Mouse (Mus musculus) brown adipose tissue, adult 24 weeks (tissue): Measurements from ENCODE around the gene Pnpla6. TPM values are rescaled to one million over a fixed set of nuclear protein-coding genes. Genes with fewer than 3 reads are reported as not detected.
A peak's percentile ranks its signal among the peaks of the same experiment; 100 is the strongest.

Source experiments
- H3K27ac ChIP-seq: fragments of 200-500 bp; replicated peaks from 2 replicates; pipeline ENCODE4 v1.5.1; 2012; ENCODE audit warnings: low read depth, mild to moderate bottlenecking, low read length
- H3K4me1 ChIP-seq: fragments of 200-500 bp; 2 replicates; pipeline ENCODE4 v1.6.1; 2012; ENCODE audit warnings: low read length, mixed read lengths; ENCODE audit not compliant: control insufficient read depth, insufficient read depth, insufficient read length
- H3K4me3 ChIP-seq: fragments of 200-500 bp; 2 replicates; pipeline ENCODE4 v1.5.1; 2012; ENCODE audit warnings: low read depth, mild to moderate bottlenecking, low read length, moderate library complexity; ENCODE audit not compliant: insufficient read depth
- polyA plus RNA-seq: library from polyadenylated mRNA; stranded (reverse); fragments of >200 nt; gene quantifications from 2 replicates; pipeline ENCODE4 v1.2.4, GENCODE M21; 2012; ENCODE audit not compliant: missing spikeins, insufficient read depth, insufficient read length

The Pnpla6 gene
- polyA plus RNA-seq, 1 experiment = 11.3 TPM

DNA sequence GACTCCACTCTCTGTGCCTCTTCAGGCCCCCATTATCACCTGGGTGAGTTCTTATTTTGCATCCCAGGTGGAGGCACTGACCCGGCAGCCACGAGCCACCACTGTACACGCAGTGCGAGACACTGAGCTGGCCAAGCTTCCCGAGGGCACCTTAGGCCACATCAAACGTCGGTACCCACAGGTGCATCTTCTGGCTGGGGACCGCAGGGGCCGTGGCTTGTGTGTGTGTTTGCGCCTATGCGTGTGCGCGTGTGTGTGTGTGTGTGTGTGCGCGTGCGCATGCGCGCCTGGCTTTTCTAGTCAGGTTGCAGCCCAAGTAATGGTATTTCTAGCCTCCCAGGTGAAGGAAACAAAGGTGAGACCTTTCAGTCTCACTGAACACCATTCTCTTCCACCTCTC lies 16.8 kb downstream of the Pnpla6 start:
- no peak overlapping the region for H3K4me3 ChIP-seq
- H3K4me1 ChIP-seq = no peaks in the 10 kb centered on the region
- H3K27ac ChIP-seq = no peak overlapping the region

DNA sequence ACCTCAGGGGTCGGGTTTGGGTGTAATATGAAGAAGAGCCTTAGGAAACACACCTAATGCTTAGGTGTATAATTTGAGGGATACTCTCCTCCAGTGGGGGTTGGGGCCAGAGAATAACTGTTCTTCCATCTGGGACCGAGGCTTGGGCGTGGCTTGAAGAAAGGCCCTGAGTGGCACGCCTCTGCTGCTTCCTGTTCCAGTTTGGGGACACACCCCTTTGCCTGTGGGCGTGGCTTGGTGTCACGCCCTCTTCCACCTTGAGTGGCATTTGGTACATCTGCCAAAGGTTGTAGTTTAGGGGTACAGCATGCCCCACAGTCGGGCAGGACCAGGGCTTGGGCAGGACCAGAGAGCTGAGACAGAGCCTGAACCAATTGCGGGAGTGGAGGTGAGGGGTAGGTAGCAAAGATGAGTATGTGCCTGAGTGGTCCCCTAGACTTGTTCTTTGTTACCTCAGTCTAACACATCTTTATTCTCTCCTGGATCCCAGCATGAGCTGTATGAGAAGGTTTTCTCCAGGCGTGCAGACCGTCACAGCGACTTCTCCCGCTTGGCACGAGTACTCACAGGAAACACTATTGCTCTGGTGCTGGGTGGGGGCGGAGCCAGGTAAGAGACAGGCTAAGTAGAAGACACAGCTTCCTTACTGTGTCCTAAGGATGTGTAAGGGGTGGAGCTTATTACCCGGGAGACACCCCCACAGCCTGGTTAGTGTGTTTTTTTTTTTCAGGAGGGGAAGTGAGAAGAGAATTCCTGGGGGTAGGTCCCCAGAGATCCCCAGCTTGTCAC lies 21.1 kb downstream of the Pnpla6 start:
- H3K4me3 ChIP-seq = no peak overlapping the region
- no peak overlapping the region for H3K27ac ChIP-seq
- no peaks in the 10 kb centered on the region for H3K4me1 ChIP-seq

DNA sequence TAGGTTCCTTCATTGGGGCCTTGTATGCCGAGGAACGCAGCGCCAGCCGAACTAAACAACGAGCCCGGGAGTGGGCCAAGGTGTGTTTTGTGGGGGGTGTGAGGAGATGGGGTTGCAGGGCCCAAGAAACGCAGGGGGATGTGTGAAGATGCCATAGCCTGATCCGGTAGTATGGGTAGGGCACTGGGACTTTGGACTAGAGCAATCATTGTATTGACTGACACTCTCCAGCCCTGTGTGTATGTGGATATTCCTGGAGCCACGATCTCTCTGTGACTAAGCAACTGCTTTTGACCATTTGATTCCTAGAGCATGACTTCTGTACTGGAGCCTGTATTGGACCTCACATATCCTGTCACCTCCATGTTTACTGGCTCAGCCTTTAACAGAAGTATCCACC lies 21.8 kb downstream of the Pnpla6 start:
- no peaks in the 10 kb centered on the region for H3K4me1 ChIP-seq
- H3K4me3 ChIP-seq = no peak overlapping the region
- H3K27ac ChIP-seq = no peak overlapping the region

DNA sequence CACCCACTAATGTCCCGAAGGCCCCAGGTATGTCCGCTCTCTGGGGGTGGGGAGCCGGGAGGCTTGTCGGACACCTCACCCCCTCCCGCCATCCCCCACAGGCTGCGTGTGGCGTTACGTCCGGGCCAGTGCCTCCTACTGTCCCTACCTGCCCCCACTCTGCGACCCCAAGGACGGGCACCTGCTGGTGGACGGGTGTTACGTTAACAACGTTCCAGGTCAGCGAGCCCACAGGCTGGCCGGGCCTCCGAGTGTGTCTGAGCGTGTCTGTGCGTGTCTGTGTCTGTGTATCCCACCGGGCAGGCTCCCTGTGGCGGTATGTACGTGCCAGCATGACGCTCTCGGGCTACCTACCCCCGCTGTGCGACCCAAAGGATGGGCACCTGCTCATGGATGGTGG lies 22.5 kb downstream of the Pnpla6 start:
- Histone ChIP-seq H3K4me3 (no peak overlapping the region), H3K27ac (no peak overlapping the region), H3K4me1 (no peaks in the 10 kb centered on the region)

DNA sequence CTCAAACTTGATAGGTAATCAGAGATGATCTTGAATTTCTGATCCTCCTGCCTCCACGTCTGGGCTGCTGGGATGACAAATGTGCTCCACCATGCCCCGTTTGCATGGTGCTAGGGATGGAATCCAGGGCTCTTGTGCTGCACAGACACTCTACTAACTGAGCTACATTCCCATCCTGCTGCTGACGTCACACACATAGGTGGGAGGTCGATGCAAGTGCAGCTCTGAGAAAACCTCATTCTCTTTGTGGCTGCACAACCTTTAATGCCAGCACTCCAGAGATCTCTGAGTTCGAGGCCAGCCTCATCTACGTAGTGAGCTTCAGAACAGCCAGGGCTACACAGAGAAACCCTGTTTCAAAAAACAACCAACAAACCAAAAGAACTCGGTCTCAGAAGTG lies 24.0 kb downstream of the Pnpla6 start:
- Histone ChIP-seq H3K4me1 (no peaks in the 10 kb centered on the region), H3K4me3 (no peak overlapping the region), H3K27ac (no peak overlapping the region)

DNA sequence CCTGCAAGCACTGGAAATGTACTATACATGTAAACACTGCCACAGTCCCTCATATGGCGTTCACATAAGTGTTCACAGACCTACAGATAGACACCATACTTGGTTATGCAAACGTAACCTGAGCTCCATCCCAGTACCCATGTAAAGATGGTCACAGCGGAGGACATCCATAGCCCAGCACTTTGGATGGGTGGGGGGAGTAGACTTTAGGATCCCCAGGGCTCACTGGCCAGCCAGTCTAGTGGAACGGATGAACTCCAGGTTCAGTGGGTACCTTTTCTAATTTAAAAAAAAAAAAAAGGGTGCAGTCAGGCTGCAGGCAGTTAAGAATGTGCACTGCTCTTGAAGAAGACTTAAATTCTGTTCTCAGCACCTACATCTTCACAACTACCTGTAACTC lies 24.9 kb downstream of the Pnpla6 start:
- H3K4me1 ChIP-seq = no peaks in the 10 kb centered on the region
- no peak overlapping the region for H3K27ac ChIP-seq
- H3K4me3 ChIP-seq = no peak overlapping the region

DNA sequence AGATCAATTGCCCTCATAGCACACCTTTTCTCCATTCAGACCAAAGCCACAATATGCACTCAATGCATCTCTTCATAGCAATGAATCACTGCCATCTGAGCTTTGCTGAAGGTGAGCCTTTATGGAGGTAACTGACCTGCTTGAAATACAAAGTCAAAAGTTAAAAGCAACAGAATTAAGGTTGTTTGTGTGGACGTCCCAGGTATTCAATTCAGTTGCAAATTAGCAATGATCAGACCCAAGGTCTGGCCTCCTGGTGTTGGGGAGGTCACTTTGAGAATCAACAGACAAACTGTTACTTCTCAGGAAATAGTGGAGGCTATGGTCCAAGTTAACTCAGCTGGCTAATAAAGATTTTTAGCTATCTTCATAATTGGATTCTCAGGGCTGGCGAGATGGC lies 31.3 kb downstream of the Pnpla6 start:
- H3K4me3 ChIP-seq = no peak overlapping the region
- no peak overlapping the region for H3K27ac ChIP-seq
- no peaks in the 10 kb centered on the region for H3K4me1 ChIP-seq

DNA sequence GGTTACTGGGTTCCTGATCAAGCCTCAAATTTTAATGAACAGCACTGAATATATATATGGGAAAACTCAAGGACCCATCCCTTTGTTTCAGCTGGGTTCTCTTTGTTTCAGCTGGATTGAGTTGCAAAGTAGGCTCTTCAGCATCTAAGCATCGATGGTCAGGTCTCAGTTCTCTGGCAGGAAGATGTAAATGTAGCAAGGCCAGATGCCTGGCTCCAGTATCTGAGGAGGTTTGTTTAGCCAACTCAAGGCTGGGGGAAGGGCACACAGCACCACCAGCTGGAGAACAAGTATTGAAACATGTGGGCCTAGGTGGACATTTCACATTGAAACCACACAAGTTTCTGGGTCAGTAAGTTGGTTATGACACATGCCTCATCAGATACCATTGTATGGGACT lies 37.1 kb downstream of the Pnpla6 start:
- Histone ChIP-seq H3K27ac (no peak overlapping the region), H3K4me3 (no peak overlapping the region)

DNA sequence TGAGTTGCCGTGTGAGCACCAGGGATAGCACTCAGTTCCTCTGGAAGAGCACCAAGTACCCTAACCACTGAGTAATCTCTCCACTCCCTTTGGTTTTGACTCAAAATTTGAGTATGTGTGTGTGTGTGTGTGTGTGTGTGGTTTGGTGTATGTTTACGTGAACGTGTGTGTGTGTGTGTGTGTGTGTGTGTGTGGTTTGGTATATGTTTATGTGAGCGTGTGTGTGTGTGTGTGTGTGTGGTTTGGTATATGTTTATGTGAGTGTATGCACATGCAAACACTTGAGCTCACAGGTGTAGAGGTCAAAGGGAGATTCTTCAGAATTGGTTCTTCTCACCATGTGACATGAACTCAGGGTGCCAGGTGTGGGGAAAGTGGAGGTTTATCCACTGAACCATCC lies 40.9 kb downstream of the Pnpla6 start:
- Histone ChIP-seq H3K4me3 (no peak overlapping the region), H3K4me1 (no peaks in the 10 kb centered on the region), H3K27ac (no peak overlapping the region)

More for the DNA sequence above, 37.1 kb downstream of the Pnpla6 start:
- H3K4me1 ChIP-seq = no peaks in the 10 kb centered on the region

DNA sequence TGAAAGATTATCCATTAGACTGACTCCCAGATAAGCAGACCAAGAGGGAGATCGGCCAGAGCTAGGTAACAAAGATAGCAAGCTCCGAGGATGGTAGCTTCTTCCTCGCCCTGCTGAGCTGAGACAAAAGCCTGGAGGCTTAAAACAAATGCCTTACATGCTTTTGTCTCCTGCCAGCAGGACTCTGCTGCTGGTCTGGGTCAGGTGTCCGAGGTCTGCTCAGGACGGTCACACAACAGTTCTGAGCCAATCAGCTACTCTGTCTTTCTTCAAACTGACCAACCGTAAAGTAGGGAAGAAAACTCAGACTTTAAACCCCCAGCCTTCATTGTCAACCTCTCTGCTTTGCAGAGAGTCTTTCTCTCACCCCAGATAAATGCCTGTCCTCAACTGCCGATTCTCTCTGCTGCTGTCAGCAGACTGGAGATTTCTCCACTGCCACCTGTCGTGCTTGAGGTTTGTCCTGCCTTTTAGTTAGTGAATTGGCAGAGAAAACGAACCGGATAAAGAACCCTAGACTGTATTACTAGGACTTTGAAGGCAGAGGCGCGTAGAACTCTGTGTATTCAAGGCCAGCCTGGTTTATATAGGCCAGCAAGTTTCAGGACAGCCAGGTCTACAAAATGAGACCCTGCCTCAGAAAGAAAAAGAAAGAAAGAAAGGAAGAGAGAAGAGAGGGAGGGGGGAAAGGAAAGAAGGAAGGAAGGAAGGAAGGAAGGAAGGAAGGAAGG lies 52.6 kb downstream of the Pnpla6 start, which contains the start of gene C330021F23Rik:
C330021F23Rik (plus strand) TSS at position 350 of the 731 bp plus-strand sequence.
- no peaks in the 10 kb centered on the region for H3K4me1 ChIP-seq
- H3K27ac ChIP-seq = no peak within 1 kb of the TSS
- peak within 1 kb of the TSS; percentile 11; the same call in 1 of the 2 replicates for H3K4me3 ChIP-seq

DNA sequence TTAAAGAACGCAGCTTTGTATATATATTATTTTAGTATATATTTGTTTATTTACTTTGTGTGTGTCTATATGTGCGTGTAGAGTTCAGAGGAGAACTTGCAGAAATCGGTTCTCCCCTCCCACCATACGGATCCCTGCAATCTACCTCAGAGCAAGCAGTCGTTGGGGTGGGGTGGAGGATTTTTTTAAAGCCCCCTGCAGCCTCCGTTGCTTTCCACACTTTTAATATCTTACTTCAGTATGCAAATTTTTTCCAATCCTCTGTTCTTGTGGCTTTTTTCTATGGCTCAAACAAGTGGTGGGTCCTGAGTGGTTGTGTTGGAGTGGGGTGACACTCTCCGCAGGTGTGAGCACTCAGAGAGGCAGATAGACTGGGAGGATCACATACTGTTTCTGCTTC lies 53.2 kb downstream of the Pnpla6 start:
- Histone ChIP-seq H3K27ac (no peak overlapping the region), H3K4me3 (no peak overlapping the region), H3K4me1 (no peaks in the 10 kb centered on the region)

DNA sequence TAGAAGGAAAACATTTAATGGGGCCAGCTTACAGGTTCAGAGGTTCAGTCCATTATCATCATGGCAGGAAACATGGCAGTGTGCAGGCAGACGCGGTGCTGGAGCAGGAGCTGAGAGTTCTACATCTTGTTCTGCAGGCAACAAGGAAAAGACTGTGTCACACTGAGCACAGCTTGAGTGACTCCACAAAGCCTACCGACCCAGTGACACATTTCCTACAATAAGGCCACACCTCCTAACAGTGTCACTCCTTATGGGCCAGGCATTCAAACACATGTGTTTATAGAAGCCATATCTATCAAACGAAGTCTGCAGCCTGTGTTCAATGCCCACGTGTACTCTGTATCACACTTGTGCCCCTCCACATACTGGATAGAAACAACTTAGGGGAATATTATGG lies 54.6 kb downstream of the Pnpla6 start:
- no peak overlapping the region for H3K27ac ChIP-seq
- H3K4me1 ChIP-seq = no peaks in the 10 kb centered on the region
- H3K4me3 ChIP-seq = no peak overlapping the region

DNA sequence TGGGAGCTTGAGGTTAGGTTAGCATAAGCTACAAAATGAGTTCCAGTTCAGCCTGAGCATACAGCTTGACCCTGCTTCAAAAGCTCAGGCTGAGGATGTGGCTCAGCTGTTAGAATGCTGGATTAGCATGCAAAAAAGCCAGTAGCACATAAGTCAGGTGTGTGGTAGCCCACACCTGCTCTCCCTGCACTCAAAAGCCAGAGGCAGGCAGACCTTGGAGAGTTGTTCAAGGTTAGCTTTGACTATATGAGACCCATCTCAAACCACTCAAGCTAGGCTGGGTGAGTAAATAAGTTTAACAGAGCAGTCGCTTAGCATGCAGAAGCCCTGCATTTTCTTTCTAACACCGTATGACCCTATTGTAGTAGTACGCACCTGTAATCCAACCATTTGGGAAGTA lies 59.4 kb downstream of the Pnpla6 start:
- Histone ChIP-seq H3K4me1 (no peaks in the 10 kb centered on the region), H3K4me3 (no peak overlapping the region), H3K27ac (no peak overlapping the region)

DNA sequence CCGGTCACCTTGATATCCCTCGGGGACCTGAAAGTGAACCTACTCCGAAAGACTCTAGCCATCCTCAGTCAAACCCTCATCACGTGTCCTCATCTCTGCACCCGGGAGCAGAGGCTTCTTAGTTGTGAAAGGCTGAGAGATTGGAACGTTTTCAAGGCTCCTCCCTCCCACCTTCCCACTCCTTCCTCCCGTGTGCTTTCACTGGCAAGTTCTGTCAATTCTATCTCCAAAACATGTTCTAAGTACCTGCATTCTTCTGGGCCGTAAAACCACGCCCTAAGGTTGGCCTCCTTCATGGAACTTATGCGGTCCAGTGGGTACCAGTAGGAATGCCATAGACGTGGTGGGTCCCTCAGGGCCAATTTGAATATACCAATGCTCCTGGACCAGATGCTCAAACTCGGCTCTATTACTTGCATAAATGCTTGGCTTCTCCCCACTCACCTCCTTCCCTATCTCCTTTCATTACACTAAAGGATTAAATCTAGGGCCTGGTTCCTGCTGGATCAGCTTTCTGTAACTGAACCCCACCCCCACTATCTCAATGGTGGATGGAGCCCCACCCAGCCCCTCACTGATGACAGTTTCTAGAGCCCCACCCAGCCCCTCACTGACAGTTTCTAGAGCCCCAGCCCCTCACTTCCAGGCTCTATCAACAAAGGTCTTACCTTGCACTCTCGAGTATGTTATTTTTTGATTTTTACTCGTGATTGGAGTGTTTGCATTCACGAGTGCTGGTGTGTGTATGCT lies 61.2 kb downstream of the Pnpla6 start:
- no peaks in the 10 kb centered on the region for H3K4me1 ChIP-seq
- H3K27ac ChIP-seq = no peak overlapping the region
- H3K4me3 ChIP-seq = no peak overlapping the region
